Mouse (Mus musculus) left cerebral cortex, adult 18-20 months (tissue): ENCODE data around the gene P3h3. TPM values are rescaled to one million over a fixed set of nuclear protein-coding genes. Genes with fewer than 3 reads are reported as not detected.
A peak's percentile ranks its signal among the peaks of the same experiment; 100 is the strongest.
"Not testable (repeated sequence)": the region's sequence is repeated elsewhere in the genome, so short reads cannot be mapped to it uniquely, and the experiment has no call there.

Experiments
- DNase-seq, 2 experiments: peaks; one replicate each; pipeline ENCODE4 v3.0.0; 2021 to 2022; ENCODE audit warnings: low spot score in 2 of 2, mixed read lengths in 1 of 2
- total RNA-seq, 2 experiments: library from RNA; stranded (reverse); gene quantifications; 2 replicates each; pipeline ENCODE4 v1.2.3; 2021

The P3h3 gene
- total RNA-seq, 2 experiments from 2014 or later = 23.5 to 30.9 TPM

GRCm38 (mm10) chr6:124834512-124835081, 23.0 kb downstream of the P3h3 start:
- DNase-seq = no peak

DNA sequence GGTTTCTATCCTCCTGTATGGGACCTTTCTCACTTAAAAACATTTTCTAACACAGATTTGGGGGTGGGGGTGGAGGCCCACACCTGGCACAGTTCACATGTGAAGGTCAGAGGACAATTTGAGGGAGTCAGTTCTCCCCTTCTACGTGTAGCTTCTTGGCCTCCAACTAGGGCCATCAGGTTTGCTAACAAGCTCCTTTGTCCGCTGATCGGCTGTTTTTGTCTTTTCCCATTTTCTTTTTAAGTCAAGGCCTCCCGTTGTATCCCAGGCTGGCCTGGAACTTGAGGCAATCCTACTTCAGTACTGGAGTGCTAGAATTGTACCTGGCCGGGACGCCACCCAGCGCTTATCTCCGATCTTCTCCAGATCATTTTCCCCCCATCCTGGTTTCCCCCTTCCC, 25.9 kb downstream of the P3h3 start:
- no peak for DNase-seq

GRCm38 (mm10) chr6:124831199-124831598, 26.4 kb downstream of the P3h3 start:
- DNase-seq = not testable (repeated sequence)

DNA sequence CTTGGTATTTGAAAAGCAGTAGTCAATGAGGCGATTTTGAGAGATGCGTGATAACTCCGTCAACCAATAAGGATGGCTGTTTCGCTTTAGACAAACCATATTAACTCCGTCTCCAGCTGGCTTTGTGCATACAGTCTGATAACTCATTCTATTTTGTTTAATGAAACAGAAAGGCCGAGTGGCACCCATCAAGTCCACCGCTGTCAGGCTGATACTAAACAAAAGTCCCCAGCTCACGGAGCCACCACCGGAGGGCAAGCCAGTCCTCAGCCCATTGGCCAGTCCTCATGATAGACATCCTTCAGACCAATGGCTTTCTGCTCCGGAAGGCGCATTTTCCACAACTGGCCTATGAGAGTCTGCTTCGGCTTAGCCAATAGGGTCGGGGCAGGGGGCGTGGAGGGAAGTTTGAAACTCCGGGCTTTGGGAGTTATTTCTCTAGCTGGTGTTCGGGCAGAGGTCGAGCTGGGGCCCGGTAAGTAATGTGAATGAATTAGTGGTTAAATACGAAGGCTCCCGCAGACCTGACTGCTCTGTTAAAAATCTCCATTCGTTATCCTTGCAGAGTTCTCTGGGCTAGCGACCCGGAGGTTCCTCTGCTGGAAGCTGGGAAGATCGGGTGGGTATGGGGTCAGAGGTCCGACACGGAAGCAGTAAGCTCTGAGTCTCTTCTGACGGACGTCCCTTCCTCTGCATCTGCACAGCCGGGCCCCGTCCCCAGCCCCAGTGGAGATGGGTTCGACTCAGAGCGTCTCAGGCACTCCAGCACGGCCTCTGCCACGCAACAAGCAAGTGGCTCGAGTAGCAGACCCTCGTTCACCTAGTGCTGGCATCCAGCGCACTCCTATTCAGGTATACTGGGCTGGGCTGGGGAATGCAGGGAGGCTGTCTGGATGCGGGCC, 27.5 kb downstream of the P3h3 start:
- peak; percentile 87 to 90 for DNase-seq

DNA sequence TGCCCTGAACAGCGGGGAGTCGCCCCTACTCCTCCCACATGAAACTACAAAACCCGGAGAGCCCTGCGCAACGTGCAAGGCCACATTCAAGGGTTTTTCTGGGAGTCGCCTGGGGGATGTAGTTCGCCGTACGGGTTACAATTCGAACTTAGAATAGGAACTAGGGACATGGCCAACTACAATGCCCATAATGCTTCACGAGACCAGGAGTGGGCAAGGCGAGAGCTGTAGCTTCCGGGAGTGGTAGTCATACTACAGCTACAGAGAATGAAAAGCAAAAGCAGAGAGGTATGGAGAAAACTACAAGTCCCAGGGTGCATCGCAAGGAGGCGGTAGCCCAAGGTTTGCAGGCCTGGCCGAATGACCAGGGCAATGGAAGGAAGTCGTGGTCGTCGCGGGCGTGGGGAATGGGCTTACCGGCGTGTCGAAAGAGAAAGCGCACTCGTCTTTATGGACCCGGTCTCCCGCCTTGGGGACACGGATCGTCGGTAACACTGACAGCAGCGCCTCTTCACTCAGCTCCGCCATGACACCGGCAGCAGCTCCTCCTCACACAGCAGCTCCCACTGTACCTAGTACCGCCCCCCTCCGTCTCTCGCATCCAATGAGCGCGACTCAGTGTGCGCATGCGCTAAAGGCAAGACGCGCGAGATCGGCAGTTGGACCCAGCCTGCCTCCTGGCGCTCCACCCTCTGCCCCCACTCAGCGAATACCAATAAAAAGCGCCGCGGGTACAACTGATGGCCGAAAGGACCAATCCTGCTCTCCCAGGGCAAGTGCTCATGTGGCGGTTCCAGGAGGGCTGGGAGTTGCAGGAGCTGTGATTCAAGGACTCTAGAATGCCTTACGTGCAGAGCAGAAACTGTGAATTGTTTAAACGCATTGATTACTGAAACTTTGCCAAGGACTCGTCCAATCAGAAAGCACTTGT, 28.4 kb downstream of the P3h3 start, which contains the start of the genes Usp5 and Cdca3:
Gene Usp5, minus strand, starts transcription at position 617 of the 931 bp plus-strand sequence.
Gene Cdca3, plus strand, starts transcription at position 680 of the 931 bp plus-strand sequence.
- peak; percentile 95 to 99 for DNase-seq

GRCm38 (mm10) chr6:124828101-124828592, 29.4 kb downstream of the P3h3 start:
- DNase-seq = no peak

GRCm38 (mm10) chr6:124822049-124822448, 35.5 kb downstream of the P3h3 start:
- no peak for DNase-seq

DNA sequence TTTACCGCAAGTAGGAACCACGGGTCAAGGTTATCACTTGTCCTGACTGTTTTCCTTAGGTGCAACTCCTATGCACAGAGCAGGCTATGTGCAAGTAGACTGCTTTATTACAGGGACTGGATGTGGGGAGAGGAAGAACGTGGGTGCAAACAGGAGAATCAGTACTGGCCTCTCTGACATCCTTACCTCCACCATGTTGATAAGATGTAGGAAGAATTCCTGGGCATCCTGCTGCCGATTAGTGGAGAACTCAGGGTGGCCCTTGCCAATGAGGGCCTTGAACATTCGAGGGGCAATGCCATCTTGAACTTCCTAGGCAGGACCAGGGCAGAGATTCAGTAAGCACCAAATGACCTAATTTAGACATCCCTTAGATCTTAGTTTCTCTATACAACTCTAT, 36.7 kb downstream of the P3h3 start:
- no peak for DNase-seq

DNA sequence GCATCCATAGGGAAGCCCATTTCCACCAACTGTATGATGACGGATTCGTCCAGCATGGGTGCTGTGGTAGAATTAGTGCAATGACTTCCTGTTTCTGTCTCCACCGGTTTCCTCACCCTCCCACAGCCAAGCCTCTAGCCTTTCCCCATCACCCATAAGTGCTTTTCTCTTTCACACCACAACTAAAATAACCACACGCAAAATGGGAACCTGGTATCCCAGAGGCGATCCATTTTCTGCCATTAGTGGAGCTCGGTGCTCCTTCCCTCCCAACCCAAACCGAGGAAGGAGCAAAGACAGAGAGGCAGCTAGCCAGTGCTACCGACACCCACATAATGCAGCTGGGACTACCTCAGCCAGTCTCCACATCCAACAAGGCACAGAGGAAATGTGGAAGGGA, 39.6 kb downstream of the P3h3 start:
- peak in 1 of 2 experiments; percentile 44 for DNase-seq

DNA sequence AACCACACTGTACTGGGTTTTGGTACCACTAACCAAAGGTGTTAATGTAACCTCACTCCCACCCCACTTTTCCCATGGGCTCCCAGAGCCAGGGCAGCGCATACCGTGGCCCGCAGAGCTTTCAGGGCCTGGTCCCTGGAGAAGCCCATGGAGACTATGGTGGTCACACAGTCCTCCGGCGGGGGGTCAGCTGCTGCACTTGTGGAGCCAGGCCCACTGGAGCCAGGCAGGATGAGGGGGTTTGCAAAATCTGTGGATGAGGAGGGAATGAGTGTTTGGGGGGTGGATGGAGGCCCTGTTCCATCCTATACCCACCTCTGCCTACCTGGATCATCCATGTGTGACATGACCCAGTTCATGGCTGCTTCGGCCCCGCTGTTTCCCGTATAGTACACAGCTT, 40.0 kb downstream of the P3h3 start:
- DNase-seq = no peak

- no peak for DNase-seq
Measured at GRCm38 (mm10) chr6:124817125-124817524, 40.4 kb downstream of the P3h3 start.

DNA sequence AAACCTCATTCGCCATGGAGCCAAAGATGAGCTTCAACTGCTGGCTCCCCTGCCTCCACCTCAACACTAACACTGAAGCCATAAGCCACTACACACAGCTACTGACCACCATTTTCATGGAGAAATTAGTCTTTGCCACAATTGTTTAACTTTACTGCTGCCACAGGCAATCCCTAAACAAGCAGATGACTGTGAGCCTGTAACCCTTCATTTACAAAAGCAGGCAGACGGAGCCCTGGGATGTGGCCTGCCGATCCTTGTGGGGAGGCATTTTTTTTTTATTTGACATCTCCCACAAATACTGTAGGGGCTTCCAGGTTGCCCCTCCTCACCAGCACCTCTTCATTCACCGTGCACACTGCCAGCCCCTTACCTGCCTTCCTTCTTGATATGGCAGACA, 40.9 kb downstream of the P3h3 start:
- DNase-seq = no peak

- DNase-seq = no peak
Measured at GRCm38 (mm10) chr6:124814858-124815774, 42.4 kb downstream of the P3h3 start.

DNA sequence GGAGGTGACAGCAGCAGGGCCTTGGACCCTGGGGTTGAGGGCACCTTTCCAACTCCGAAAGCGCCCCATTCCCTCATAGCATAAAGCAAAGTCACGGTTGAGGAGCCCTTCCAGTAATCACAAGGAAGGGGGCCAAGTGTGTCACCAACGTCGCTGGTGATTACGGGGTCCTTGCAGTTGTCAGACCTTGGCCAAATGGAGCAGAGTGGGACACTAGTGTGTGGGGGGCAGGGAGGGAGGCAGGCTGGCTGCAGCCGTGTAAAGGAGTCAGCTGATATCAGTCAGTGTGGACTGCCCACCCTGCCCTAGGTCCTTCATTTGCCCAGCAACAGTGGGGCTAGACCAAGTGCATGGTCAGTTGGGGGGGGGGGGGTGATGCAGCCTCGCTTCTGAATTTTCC, 43.1 kb downstream of the P3h3 start:
- no peak for DNase-seq

DNA sequence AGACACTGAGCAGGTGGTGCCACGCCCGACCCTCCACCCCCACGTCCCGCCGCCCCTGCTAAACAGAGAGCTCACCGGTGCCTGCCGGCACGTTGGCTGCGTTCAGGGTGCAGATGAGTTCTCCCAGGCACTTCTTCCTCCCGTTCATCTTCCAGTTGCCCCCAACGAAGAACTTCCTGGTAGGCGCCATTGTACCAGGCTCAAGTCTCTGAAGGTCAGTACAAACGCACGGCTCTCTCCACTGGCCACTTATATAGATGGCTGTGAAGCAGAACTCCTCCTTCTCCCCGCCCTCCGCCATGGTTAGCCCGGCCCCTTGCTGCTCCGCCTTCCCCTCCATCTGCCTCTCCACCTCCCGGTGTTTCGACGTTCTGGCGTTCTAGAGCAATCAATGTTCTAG, 43.6 kb downstream of the P3h3 start, which contains the start of gene Tpi1:
Gene Tpi1, minus strand, starts transcription at position 364 of the 400 bp plus-strand sequence.
- peak; percentile 86 to 90 for DNase-seq

GRCm38 (mm10) chr6:124813496-124813895, 44.1 kb downstream of the P3h3 start:
- peak; percentile 67 to 79 for DNase-seq

DNA sequence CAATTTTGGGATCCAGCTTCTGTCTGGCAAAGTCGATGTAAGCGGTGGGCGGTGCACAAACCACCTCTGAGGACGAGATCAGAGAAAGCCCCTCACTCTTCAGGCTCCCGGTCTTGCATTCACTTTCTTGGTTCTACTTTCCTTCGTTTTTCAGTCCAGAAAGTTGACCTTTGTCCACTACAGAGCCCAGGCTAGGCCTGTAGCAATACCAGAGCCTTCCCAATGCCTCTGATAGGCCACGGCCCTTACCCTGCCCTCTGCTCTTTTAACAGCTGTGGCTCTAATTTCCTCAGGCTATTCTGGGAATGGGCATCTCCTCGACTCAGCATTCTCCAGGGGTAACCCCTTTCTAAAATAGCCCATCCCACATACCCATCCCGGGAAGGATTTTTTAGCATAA, 44.7 kb downstream of the P3h3 start:
- no peak for DNase-seq

DNA sequence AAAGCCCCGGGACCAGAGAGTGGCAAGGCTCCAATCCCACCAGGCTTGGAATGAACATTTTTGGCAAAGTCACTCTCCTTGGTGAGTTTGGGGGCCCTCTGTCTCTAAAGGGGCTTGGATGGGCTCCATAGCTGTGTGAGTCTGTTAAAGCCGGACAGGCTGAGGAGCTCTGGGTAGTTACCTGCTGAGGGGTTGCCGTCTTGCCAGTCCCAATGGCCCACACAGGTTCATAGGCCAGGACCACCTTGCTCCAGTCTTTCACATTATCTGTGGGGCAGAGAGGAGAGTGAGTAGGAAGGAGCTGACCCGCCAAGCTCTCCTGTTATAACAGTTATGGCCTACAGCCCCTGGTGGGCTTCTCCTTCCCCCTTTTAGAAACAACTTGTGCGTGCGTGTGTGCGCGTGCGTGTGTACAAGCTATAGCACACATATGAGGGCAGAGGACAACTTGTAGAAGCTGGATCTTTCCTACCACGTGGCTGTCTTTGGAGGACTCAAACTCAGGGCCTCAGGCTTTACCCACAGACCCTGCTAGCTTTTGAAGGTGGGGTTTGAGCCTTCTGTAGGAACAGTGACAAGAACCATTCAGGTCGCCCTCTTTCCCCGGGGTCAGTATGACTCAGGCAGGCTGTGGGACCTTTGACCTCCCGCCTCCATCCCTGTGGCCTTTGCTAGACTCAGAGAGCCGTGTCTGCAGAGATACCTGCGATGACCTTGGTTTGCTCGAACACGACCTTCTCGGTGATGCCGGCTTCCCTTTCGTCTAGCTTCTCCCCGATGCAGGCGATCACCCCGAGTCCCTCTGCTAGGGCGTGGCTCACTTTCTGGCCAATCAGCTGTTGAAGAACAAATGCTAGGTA, 45.6 kb downstream of the P3h3 start:
- no peak for DNase-seq

GRCm38 (mm10) chr6:124811403-124811665, 46.2 kb downstream of the P3h3 start:
- DNase-seq = no peak
